Mouse (Mus musculus): ENCODE measurements around the gene Vps8. TPM values are rescaled to one million over a fixed set of nuclear protein-coding genes. Genes with fewer than 3 reads are reported as not detected.

The Vps8 gene
- polyA plus RNA-seq, 1 experiment = 19.4 TPM

GRCm38 (mm10) chr16:21418012-21418411 is 4.9 kb upstream of the Vps8 start:
- Histone ChIP-seq H3ac (ENCODE audit: control insufficient read depth, insufficient read length) (no peak overlapping the region), H3K79me2 (ENCODE audit: control insufficient read depth, insufficient read depth) (no peaks in the 10 kb centered on the region), H3K4me3 (no peak overlapping the region), H3K4me2 (ENCODE audit: low read depth) (peak overlapping the region; percentile 23), H3K27me3 (ENCODE audit: control insufficient read depth, insufficient read depth, insufficient read length) (no peaks in the 10 kb centered on the region), H3K36me3 (ENCODE audit: control insufficient read depth, insufficient read depth) (no peaks in the 10 kb centered on the region)
- TF ChIP-seq USF1 (IDR thresholded peaks at IDR 0.05; ENCODE audit: low read depth) (no peak), TCF12 (IDR thresholded peaks at IDR 0.05; ENCODE audit: insufficient read depth, poor library complexity, severe bottlenecking) (no peak), MAX (IDR thresholded peaks at IDR 0.05; ENCODE audit: low read depth) (no peak), MYOD1 (IDR thresholded peaks at IDR 0.05; ENCODE audit: control insufficient read depth in 1 of 3, insufficient read length in 2 of 3, low read depth in 2 of 3) (peak in 2 of 3 experiments; percentile 41 to 72), MYOG (IDR thresholded peaks at IDR 0.05; ENCODE audit: control insufficient read depth in 1 of 3, insufficient read depth in 1 of 3, insufficient read length in 2 of 3, low read depth in 2 of 3) (peak in 1 of 3 experiments; percentile 47), SRF (IDR thresholded peaks at IDR 0.05; ENCODE audit: control insufficient read depth, insufficient read length, low read depth) (no peak)

DNA sequence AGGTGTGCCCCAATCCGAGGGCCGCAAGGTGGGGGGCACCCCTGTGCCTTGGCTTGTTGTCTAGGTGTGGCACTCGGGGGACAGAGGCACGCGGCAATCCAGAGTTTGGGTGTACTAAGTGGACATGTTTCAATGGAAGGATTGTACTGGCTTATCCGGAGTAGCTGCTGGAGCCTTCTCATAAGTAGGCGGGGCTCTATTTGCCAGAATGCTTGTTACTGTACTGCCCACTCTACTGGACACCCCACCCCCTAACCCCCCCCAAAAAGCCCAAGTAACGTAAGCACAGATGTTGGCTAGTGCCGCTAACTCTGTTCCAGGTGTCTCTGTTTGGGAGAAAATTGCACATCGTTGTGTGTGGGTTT is 610 bp downstream of the Vps8 start:
- Histone ChIP-seq H3K36me3 (ENCODE audit: control insufficient read depth, insufficient read depth) (no peaks in the 10 kb centered on the region), H3ac (ENCODE audit: control insufficient read depth, insufficient read length) (peak overlapping the region; percentile 36), H3K27me3 (ENCODE audit: control insufficient read depth, insufficient read depth, insufficient read length) (no peaks in the 10 kb centered on the region), H3K4me3 (peak overlapping the region; percentile 46), H3K79me2 (ENCODE audit: control insufficient read depth, insufficient read depth) (peaks cover 4% of the 10 kb centered on the region), H3K4me2 (ENCODE audit: low read depth) (peak overlapping the region; percentile 90)
- no peak for TF ChIP-seq CEBPB (IDR thresholded peaks at IDR 0.05; ENCODE audit: insufficient read depth, poor library complexity, severe bottlenecking)
- no peak for TF ChIP-seq REST (IDR thresholded peaks at IDR 0.05; ENCODE audit: insufficient read depth, insufficient read length)
- peak in 1 of 3 experiments; percentile 27 for TF ChIP-seq MYOG (IDR thresholded peaks at IDR 0.05; ENCODE audit: control insufficient read depth in 1 of 3, insufficient read depth in 1 of 3, insufficient read length in 2 of 3, low read depth in 2 of 3)

- H3K79me2 ChIP-seq (ENCODE audit: control insufficient read depth, insufficient read depth) = peaks cover 4% of the 10 kb centered on the region
- TF ChIP-seq MAX (IDR thresholded peaks at IDR 0.05; ENCODE audit: low read depth) = no peak
- TF ChIP-seq POLR2A (IDR thresholded peaks at IDR 0.05; ENCODE audit: insufficient read length, low read depth) = no peak
- no peak for TF ChIP-seq MYOD1 (IDR thresholded peaks at IDR 0.05; ENCODE audit: control insufficient read depth in 1 of 3, insufficient read length in 2 of 3, low read depth in 2 of 3)
- TF ChIP-seq CEBPB (IDR thresholded peaks at IDR 0.05; ENCODE audit: insufficient read depth, poor library complexity, severe bottlenecking) = no peak
- TF ChIP-seq REST (IDR thresholded peaks at IDR 0.05; ENCODE audit: insufficient read depth, insufficient read length) = no peak
- TF ChIP-seq MYOG (IDR thresholded peaks at IDR 0.05; ENCODE audit: control insufficient read depth in 1 of 3, insufficient read depth in 1 of 3, insufficient read length in 2 of 3, low read depth in 2 of 3) = no peak
- no peak for TF ChIP-seq USF1 (IDR thresholded peaks at IDR 0.05; ENCODE audit: low read depth)
- no peak for TF ChIP-seq SRF (IDR thresholded peaks at IDR 0.05; ENCODE audit: control insufficient read depth, insufficient read length, low read depth)
- no peak for TF ChIP-seq POLR2AphosphoS2 (IDR thresholded peaks at IDR 0.05; ENCODE audit: insufficient read length, low read depth)
- no peak for TF ChIP-seq TCF12 (IDR thresholded peaks at IDR 0.05; ENCODE audit: insufficient read depth, poor library complexity, severe bottlenecking)
- no peak for TF ChIP-seq TCF3 (IDR thresholded peaks at IDR 0.05; ENCODE audit: insufficient read length, low read depth)
- TF ChIP-seq E2F4 (IDR thresholded peaks at IDR 0.05; ENCODE audit: insufficient read depth) = no peak
- H3ac ChIP-seq (ENCODE audit: control insufficient read depth, insufficient read length) = no peak overlapping the region
- no peak overlapping the region for H3K4me3 ChIP-seq
- H3K36me3 ChIP-seq (ENCODE audit: control insufficient read depth, insufficient read depth) = no peaks in the 10 kb centered on the region
- H3K4me2 ChIP-seq (ENCODE audit: low read depth) = no peak overlapping the region
- H3K27me3 ChIP-seq (ENCODE audit: control insufficient read depth, insufficient read depth, insufficient read length) = no peaks in the 10 kb centered on the region
Measured at GRCm38 (mm10) chr16:21428131-21428530, 5.2 kb downstream of the Vps8 start.

DNA sequence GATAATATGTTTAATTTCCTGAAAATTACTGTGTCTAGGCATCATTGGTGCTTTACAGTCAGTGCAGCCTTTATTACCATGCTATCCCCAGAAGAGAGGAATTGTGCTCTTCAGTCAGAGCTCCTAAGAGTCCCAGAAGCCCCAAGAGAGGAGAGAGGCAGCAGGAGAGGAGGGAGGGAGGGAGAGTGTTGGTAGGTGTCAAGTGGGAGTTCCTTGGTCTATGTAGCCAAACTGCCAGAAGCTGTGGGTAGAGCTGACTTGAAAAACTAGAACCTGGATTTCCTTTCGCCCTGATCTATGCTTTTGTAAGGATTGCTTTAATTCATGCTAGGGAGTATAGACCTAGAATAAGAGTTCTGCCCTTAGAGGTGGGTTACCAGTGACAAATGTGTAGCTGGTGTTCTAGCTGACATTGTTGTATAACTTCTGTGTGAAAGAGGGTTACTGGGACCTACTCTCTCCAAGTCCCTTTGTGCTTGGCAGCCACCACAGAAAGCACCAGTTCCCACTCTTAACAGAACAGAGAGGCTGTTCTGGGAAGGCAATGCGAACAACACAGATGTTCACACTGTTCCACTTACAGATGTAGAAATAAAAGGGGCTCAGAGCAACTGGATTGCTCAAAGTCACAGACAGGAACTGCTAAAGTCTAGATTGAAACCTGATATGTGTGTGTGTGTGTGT is 7.6 kb downstream of the Vps8 start:
- H3K27me3 ChIP-seq (ENCODE audit: control insufficient read depth, insufficient read depth, insufficient read length) = no peaks in the 10 kb centered on the region

GRCm38 (mm10) chr16:21431614-21432013 is 8.7 kb downstream of the Vps8 start:
- Histone ChIP-seq H3K79me2 (ENCODE audit: control insufficient read depth, insufficient read depth) (no peaks in the 10 kb centered on the region), H3ac (ENCODE audit: control insufficient read depth, insufficient read length) (no peak overlapping the region), H3K4me2 (ENCODE audit: low read depth) (no peak overlapping the region), H3K4me3 (no peak overlapping the region), H3K36me3 (ENCODE audit: control insufficient read depth, insufficient read depth) (peaks cover 4% of the 10 kb centered on the region), H3K27me3 (ENCODE audit: control insufficient read depth, insufficient read depth, insufficient read length) (no peaks in the 10 kb centered on the region)
- TF ChIP-seq TCF12 (IDR thresholded peaks at IDR 0.05; ENCODE audit: insufficient read depth, poor library complexity, severe bottlenecking) (no peak), MYOD1 (IDR thresholded peaks at IDR 0.05; ENCODE audit: control insufficient read depth in 1 of 3, insufficient read length in 2 of 3, low read depth in 2 of 3) (no peak), MYOG (IDR thresholded peaks at IDR 0.05; ENCODE audit: control insufficient read depth in 1 of 3, insufficient read depth in 1 of 3, insufficient read length in 2 of 3, low read depth in 2 of 3) (no peak), SRF (IDR thresholded peaks at IDR 0.05; ENCODE audit: control insufficient read depth, insufficient read length, low read depth) (no peak), E2F4 (IDR thresholded peaks at IDR 0.05; ENCODE audit: insufficient read depth) (no peak), POLR2AphosphoS2 (IDR thresholded peaks at IDR 0.05; ENCODE audit: insufficient read length, low read depth) (no peak), POLR2A (IDR thresholded peaks at IDR 0.05; ENCODE audit: insufficient read length, low read depth) (no peak), TCF3 (IDR thresholded peaks at IDR 0.05; ENCODE audit: insufficient read length, low read depth) (no peak), CEBPB (IDR thresholded peaks at IDR 0.05; ENCODE audit: insufficient read depth, poor library complexity, severe bottlenecking) (no peak), MAX (IDR thresholded peaks at IDR 0.05; ENCODE audit: low read depth) (no peak), USF1 (IDR thresholded peaks at IDR 0.05; ENCODE audit: low read depth) (no peak), REST (IDR thresholded peaks at IDR 0.05; ENCODE audit: insufficient read depth, insufficient read length) (no peak)

More for the DNA sequence above, 7.6 kb downstream of the Vps8 start:
- TF ChIP-seq REST (IDR thresholded peaks at IDR 0.05; ENCODE audit: insufficient read depth, insufficient read length) (no peak), TCF12 (IDR thresholded peaks at IDR 0.05; ENCODE audit: insufficient read depth, poor library complexity, severe bottlenecking) (no peak), TCF3 (IDR thresholded peaks at IDR 0.05; ENCODE audit: insufficient read length, low read depth) (no peak), POLR2A (IDR thresholded peaks at IDR 0.05; ENCODE audit: insufficient read length, low read depth) (no peak), SRF (IDR thresholded peaks at IDR 0.05; ENCODE audit: control insufficient read depth, insufficient read length, low read depth) (no peak), POLR2AphosphoS2 (IDR thresholded peaks at IDR 0.05; ENCODE audit: insufficient read length, low read depth) (no peak), MAX (IDR thresholded peaks at IDR 0.05; ENCODE audit: low read depth) (no peak), E2F4 (IDR thresholded peaks at IDR 0.05; ENCODE audit: insufficient read depth) (no peak), CEBPB (IDR thresholded peaks at IDR 0.05; ENCODE audit: insufficient read depth, poor library complexity, severe bottlenecking) (no peak), MYOG (IDR thresholded peaks at IDR 0.05; ENCODE audit: control insufficient read depth in 1 of 3, insufficient read depth in 1 of 3, insufficient read length in 2 of 3, low read depth in 2 of 3) (no peak), USF1 (IDR thresholded peaks at IDR 0.05; ENCODE audit: low read depth) (no peak), MYOD1 (IDR thresholded peaks at IDR 0.05; ENCODE audit: control insufficient read depth in 1 of 3, insufficient read length in 2 of 3, low read depth in 2 of 3) (no peak)
- H3K79me2 ChIP-seq (ENCODE audit: control insufficient read depth, insufficient read depth) = no peaks in the 10 kb centered on the region
- H3ac ChIP-seq (ENCODE audit: control insufficient read depth, insufficient read length) = no peak overlapping the region
- no peak overlapping the region for H3K4me3 ChIP-seq
- H3K4me2 ChIP-seq (ENCODE audit: low read depth) = no peak overlapping the region
- H3K36me3 ChIP-seq (ENCODE audit: control insufficient read depth, insufficient read depth) = peaks cover 1% of the 10 kb centered on the region
